Mouse (Mus musculus) kidney, adult 18-20 months (tissue): Measurements from ENCODE around the gene Tmem265.

ENCODE experiments used
- DNase-seq: peaks from one replicate; pipeline ENCODE4 v3.0.0; 2021

Gene Tmem265

DNA sequence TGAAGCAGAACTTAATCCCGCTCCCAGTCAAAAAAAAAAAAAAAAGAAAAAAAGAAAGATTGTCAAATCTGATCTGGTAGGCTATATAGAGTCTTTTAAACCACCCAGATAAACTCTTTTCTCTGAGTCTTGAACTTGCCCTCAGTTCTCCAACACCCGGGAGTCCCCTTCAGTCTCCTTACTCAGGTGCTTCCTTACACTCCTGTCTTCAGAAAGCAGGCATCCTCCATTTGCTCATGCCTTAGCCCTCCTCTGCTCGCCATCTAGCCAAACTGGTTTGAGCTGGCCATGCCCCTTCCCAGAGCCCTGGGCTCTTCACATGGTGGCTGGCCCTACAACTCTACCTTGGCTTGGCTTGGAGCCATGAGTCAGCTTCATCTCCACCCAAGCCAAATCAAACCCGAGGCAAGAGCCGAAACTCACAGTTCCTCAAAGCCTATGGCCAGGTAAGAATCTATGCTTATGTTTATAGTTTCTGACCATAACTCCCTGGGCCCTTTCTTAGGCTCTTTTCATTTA, at the start of gene Tmem265:
Tmem265 (plus strand) TSS at position 51 of the 519 bp plus-strand sequence.
- no peak for DNase-seq

DNA sequence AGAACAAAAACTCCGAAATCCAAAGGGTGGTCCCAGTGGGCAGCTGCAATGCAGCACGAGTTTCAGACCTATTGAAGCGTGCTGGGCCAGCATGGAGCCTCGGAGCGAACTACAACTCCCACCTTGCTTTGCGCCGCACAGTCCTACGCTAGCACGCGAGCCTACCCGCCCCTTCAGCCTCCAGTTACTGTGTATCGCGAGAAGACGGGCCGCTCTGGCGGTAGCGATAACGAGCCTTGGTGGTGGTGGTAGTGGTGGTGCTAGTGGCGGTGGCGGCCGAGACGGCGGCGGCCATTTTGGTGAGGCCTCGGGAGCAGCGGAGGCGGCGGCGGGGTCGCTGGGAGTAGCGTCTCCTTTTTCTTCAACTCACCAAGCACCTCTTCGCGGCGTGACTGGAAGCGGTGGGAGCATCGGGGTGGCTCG, 49.4 kb upstream of the Tmem265 start, which contains the start of gene Srcap:
Srcap (plus strand) TSS at position 176 of the 423 bp plus-strand sequence.
- peak; percentile 95 for DNase-seq

DNA sequence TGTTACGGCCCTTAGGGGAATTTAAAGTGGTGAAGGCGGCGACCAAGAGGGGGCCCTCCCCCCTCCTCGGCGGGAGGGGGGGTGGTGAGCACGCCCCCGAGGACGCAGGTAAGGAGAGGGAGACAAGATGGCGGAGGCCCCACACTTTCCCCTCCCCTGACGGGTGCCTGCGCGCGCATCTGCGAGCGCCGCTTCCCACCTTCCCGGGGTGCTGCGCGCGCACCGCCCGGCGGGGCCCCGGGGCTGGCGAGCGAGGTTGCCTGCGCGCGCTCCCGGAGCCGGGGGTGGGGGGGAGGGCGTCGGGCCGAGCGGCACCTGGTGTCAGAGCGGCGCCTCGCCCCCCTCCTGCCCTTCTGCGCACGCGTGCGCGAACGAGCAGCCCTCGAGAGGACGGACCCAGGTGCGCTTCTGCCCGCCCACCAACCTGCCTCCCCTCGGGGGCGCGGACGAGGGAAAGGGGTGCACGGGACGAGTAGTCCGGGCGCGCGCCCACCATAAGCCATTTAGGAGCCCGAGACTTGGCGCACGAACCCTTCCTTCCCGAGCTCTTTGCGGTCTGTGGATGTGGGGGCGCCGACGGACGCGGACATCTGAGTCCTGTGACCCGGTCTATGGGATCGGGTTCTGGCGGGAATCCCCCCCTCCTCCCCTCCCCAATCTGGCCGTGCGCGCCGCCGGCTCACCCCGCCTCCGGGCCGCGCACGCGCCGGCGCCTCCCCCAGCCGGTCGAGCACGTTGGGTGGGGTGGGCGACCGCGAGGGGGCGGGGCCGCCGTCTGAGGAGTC, 48.8 kb upstream of the Tmem265 start:
- DNase-seq = peak; percentile 91

DNA sequence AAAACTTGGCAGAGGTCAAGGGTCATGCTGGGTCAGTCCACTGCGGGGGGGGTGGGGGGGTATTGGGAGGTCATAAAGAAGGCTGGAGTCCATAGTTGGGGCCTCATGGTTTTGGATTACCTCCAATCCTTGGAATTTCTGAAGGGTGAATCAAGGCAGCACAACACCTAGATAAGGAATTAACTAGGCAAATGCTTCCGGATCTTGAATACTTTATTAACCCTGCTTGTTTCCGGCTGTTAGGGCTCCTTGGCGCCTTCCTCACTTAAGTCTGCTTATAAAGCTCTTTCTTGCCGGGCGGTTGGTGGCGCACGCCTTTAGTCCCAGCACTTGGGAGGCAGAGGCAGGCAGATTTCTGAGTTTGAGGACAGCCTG, 48.2 kb upstream of the Tmem265 start:
- DNase-seq = no peak

DNA sequence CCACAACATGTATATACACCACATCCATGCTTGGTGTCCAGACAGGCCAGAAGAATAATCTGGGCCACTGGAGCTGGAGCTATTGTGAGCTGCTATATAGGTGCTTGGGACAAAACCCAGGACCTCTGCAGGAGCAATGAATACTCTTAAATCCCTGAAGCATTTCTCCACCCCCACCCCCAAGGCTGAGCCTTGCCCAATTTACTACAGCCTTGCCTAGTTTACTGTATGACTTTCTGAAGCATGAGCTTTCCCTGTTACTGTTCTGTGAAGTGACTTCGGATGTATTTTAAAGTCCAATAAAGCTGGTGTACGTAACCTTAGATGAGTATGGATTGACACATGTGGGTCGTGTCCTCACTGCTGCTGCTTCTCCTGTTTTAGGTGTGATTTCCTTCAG, 47.4 kb upstream of the Tmem265 start:
- DNase-seq = no peak

DNA sequence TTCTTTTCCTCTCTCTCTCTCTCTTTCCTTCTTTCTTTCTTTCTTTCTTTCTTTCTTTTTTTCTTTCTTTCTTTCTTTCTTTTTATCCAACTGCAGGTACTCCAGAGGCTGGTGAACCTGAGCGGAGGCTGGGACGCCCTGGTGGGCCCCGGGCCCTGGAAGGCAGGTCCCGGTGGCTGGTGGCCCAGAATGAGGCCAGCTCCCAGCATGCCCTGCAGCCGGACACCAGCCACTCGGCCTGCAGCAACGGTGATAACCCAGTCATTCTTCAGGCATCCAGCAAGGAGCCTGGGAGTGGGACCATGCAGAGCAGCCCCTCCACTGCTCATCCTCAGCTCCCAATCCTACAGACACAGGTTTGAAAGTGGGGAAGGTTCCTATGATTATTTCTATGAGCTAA, 45.3 kb upstream of the Tmem265 start:
- no peak for DNase-seq

DNA sequence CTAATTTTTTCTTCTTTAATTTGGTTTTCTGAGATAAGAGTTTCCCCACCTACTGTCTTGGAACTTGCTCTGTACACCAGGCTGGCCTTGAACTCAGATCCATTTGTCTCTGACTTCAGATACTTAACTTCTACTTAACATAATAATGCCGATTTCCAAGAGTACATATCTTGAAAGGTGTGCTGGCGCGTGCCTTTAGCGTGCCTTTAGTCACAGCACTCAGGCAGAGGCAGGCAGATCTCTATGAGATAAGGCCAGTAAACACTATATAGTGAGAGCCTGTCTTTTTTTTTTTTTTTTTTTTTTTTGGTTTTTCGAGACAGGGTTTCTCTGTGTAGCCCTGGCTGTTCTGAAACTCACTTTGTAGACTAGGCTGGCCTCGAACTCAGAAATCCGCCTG, 44.8 kb upstream of the Tmem265 start:
- no peak for DNase-seq

DNA sequence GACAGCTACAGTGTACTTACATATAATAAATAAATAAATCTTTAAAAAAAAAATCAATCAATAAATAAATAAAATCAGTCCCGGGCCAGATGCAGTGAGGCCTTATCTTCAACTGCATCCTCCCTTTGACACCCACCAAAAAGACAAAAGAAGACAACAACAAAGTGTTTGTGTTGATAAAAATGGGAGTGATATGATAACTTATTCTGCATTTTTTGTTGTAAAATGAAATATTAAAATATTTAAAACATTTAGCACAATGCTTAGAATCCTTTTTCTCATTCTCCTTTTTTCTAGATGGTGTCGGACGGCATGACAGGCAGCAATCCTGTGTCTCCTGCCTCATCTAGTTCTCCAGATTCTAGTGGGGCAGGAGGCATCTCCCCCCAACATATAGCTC, 41.9 kb upstream of the Tmem265 start, which contains the start of gene Gm42715:
Gm42715 (plus strand) TSS at position 301 of the 400 bp plus-strand sequence.
- no peak for DNase-seq

DNA sequence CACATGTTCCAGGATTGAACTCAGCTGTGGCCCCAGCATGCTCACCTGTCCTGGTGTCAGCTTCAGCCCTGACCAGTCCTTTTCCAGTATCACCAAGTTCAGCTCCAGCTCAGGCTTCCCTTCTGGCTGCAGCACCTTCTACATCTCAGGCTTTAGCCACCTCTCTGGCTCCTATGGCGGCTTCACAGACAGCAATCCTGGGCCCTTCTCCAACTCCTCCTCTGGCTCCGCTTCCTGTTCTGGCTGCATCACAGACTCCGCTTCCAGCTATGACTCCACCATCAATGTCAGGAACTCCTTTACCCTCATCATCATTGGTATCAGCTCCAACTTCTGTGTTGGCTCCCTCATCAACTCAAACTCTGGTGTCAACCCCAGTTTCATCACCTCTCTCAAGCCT, 19.5 kb upstream of the Tmem265 start:
- DNase-seq = no peak

DNA sequence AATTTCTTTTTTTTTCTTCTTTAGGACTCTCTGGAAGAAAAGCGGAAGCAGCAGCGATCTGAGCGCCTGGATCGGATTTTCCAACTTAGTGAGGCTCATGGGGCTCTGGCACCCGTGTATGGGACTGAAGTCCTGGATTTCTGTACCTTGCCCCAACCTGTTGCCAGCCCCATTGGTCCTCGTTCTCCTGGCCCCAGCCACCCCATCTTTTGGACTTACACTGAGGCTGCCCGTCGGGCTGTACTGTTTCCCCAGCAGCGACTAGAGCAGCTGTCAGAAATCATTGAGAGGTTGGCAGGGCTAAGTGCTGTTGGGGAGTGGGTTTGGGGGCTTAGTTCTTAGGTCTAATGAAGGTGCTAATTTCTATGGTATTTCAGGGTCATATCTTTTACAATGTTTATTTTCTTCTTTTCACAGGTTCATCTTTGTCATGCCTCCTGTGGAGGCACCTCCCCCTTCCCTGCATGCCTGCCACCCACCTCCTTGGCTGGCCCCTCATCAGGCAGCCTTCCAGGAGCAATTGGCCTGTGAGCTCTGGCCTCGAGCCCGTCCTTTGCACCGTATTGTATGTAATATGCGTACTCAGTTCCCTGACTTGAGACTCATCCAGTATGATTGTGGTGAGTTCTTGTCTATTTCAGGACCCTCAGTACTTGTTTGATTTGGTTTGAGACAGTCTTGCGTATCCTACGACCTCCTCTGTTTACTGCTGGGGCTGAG, 11.9 kb upstream of the Tmem265 start:
- peak; percentile 53 for DNase-seq

DNA sequence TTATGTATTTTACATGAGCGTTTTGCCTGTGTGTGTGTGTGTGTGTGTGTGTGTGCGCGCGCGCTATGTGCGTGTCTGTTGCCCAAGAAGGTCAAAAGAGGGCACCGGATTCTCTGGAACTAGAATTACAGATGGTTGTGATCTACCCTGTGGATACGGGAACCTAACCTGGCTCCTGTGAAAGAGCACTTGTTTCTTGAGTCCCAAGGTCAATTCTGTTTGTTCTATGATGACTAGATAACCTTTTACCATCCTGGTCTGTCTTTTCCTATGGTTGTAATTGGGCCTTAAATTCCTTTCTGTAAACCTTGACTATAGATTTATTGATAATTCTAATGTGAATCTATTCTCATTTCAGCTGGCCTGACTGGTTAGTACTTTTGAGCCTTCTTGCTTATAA, 9.6 kb upstream of the Tmem265 start:
- no peak for DNase-seq

DNA sequence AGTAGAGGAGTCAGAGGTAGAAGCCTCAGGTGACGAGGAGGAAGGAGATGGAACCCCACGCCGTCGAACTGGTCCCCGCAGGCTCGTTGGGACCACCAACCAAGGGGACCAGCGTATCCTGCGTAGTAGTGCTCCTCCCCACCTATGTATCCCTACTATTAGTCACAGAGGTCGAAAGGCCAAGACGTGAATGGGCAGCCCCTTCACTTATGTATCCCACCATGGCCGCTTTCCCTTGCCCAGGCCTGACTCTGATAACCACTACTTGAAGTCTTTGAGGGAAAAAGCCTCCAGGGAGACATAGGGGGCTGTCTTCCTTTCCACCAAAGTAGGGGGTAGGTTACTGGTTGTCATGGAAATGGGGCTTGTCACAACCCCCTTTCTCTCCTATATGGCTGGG, 610 bp upstream of the Tmem265 start:
- no peak for DNase-seq

DNA sequence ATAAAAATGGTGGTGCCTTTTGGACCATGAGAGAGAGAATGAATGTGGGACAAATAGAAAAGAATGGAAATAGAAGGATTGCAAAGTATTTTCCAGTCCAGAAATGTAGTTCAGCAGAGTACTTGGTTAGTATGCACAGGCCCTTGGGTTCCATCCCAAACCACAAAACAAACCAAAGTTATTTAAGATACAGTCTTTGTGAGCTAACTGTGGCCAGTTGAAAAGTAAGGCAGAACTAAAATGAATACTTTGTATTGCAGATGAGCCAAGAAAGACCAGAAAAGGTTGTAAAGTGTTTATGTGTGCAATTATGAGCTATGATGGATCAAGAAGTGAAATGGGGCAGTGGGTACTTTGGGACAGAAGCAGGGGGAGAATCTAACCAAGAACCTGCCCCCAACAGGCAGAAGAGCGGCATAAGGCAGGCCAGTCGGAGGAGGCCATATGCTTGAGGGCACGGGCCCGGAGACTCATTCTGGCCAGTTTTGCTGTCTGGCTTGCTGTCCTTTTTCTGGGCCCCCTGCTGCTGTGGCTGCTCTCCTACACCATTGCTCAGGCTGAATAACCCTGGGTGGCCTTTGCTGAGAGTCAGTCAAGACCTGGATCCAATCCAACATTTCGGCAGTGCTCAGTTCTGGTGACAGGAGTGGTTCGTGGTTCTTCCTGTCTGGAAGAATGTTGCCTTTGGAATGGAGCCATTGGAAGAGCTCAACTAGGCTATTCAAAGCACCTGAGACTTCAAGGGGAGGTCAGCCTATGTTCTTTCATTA, 3.4 kb downstream of the Tmem265 start:
- peak; percentile 23 for DNase-seq

DNA sequence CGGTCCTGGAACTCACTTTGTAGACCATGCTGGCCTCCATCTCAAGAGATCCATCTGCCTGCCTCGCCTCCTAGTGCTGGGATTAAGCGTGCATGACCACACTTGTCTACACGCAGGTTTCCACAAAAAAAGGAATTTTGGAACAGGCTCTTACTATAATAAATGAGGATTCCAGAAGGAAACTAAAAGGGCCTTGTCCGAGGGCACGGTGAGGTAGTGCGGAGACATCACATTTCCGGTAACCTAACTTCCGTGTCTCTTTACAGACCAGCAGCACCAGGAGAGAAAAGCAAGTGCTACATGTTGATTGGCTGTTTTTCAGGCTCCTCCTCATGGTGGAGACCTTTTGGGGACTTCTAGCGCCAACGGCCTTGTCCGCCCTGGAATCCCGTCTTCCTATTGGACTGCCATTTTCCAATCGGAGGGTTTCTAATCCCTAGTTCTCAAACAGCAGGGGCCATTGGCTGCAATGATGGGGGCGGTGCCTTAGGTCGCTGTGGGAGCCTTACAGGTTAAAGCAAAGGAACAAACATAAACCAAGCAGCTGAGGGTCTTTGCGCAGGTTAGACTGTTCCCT, 11.8 kb downstream of the Tmem265 start, which contains the start of gene Phkg2:
Phkg2 (plus strand) TSS at position 446 of the 577 bp plus-strand sequence.
- peak; percentile 87 for DNase-seq

DNA sequence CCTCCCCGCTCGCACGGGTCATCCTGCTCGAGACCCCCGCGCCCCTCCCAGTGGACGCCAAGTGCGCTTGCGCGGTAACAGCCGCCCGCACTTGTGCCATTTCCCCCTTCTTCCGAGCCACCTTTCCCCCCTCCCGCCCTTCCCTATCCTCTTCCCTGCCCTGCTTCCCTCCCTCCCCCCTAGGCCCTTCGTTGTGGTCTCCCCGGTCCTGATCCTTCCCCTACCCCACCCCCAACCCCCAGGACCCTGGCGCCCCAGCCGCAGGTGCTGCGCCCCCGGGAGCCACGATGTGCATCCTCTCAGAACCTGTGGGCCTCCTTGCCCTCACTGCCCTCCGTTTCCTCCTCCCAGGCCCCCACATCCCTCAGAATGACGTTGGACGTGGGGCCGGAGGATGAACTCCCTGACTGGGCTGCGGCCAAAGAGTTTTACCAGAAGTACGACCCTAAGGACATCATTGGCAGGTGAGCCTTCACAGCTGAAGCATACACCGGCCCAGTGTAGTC, 12.4 kb downstream of the Tmem265 start:
- peak; percentile 15 for DNase-seq

DNA sequence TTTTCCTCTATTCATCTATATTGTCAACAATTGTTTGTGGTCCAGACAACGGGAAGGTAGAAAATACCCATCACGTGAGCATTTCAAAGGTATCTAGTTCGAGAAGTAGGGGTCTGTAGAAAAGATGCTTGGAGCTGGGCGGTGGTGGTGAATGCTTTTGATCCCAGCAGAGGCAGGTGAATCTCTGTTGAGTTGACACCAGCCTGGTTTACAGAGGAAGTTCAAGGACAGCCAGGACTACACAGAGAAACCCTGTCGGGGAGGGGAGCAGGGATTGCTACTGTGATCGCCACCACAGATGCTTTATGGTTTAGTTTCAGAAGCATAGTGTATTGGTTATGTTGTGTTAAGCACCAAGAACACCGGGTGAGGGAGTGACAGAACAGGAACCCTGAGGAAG, 12.9 kb downstream of the Tmem265 start:
- no peak for DNase-seq

DNA sequence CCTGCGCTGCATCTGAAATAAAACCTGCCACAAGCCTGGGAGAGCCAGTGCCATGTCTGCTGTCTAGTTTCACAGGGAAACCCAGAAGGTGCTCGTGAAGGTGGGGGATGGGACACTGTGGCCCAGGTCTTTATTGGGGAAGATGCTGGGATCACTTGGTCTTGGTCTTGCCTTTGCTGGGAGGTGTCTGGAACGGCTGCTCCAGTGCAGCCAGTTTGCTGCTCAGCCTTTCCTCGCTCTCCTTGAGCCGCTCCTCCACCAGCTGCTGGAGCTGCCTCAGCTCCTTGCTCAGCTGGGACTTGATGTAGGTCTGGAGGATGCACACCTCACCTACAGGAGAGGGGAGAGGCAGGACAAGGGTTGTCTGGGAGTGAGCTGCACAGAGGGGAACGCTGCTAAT, 22.1 kb downstream of the Tmem265 start:
- no peak for DNase-seq

DNA sequence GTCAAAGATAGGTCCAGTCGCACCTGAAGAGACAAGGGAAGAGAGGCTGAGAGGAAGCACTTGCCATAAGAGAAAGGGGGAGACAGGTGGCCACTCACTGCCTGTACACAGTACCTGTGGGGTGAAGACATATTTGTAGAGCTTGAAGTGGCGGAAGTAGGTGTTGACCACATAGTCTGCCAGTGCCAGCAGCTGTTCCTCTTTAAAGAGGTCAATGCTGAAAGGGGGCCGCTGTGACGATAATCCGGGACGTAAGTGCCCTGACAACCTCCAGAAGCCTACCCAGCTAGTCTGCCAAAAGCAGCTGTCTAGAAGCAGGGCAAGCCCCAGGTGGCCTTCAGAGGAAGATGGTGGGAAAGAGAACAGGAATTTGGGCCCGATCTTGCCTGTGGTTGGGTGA, 23.8 kb downstream of the Tmem265 start:
- no peak for DNase-seq

DNA sequence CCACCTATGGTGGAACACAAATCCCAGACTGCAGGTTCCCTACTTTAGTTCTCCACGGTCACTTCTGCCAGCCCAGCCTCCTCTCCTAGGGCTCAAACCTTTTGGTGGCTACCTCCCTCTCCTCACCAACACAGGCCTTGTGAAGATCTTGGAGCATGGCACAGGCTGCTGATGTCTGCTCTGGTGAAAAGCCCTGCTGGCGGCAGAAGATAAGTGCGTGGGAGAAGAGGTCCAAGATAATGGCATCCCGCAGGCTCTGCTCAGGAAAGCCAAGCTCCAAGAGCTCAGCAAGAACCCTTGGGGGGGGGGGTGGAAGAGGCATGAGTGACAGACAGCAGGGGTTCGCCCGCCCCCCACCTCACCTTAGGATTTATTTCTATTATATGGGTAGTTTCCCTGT, 25.0 kb downstream of the Tmem265 start:
- DNase-seq = no peak

DNA sequence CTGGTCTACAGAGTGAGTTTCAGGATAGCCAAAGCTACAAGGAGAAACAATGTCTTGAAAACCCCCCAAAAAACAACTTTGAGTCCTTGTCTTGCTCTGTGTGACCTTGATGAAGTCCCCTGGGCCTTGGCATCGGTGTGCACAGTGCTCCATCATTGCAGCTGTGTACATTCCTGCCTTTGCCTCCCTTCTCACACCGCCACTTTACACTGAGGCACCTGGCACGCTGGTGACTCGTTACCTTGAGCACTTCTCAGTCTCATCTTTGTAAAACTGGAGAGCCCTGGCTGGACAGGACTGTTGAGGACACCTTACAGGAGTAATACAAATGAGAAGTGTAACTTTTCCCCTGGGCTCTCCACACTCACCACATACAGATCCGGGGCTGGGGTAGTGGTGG, 26.0 kb downstream of the Tmem265 start:
- no peak for DNase-seq

DNA sequence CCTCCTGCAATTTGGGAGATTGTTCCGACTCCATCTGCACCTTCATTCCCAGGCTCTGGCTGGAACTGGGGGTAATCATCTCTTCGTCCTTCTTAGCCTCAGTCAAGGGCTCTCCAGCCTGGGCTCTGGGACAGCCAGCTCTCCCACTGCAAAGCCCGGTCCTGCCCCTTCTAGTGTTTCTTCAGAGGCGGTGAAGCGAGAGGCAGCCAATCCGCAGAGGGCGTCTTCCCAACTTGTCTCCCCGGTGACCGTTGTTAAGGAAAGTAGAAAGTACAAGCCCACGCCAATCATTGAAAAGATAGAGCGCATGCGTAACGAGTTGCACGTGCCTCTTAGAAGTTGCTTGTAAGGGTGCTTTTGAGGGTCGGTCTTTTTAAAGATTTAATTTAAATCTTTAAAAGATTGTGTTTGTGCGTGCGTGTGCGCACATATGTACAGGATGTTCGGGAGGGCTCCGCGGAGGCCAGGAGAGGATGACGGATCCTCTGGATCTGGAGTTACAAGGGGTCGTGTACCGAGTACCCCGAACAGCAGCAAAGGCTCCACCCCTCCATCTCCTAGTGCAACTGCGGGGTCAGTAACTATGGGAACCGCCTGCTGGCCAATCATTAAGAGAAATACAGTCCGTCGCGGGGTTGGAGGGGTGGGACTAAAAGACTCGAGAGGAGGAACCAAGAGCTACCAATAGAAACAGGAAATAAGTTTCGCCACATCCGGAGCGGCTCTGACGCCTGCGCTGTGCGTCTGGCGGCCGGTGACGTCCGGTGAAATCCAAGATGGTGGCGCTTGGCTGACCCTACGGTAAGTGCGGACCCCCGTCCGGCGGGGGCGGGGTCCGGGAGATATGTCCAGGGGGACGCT, 27.1 kb downstream of the Tmem265 start, which contains the start of the genes Ccdc189 and Rnf40:
Ccdc189 (minus strand) TSS at position 585 of the 861 bp plus-strand sequence.
Rnf40 (plus strand) TSS at position 757 of the 861 bp plus-strand sequence.
- DNase-seq = peak; percentile 94
